Mouse (Mus musculus) kidney, adult 2 months (tissue): ENCODE measurements around the gene Gm37240. TPM values are rescaled to one million over a fixed set of nuclear protein-coding genes. Genes with fewer than 3 reads are reported as not detected.

ENCODE experiments used
- DNase-seq: peaks from one replicate; pipeline ENCODE4 v3.0.0; 2021
- H3K27ac ChIP-seq: fragments of 200-500 bp; 2 replicates; pipeline ENCODE4 v1.5.1; 2012; ENCODE audit warnings: low read depth, low read length, control low read depth, inconsistent platforms; ENCODE audit not compliant: insufficient read depth
- H3K27me3 ChIP-seq: fragments of 200-500 bp; replicated peaks from 2 replicates; pipeline ENCODE4 v1.6.1; 2012; ENCODE audit warnings: mild to moderate bottlenecking, moderate library complexity, low read length, inconsistent platforms; ENCODE audit not compliant: control insufficient read depth, insufficient read depth
- H3K36me3 ChIP-seq: fragments of 200-500 bp; 2 replicates; pipeline ENCODE4 v1.6.1; 2012; ENCODE audit warnings: mild to moderate bottlenecking, moderate library complexity, low read length, inconsistent platforms; ENCODE audit not compliant: control insufficient read depth, insufficient read depth
- H3K4me1 ChIP-seq: fragments of 200-500 bp; 2 replicates; pipeline ENCODE4 v1.6.1; 2011; ENCODE audit warnings: low read length; ENCODE audit not compliant: control insufficient read depth, insufficient read depth
- H3K4me3 ChIP-seq: fragments of 200-500 bp; 2 replicates; pipeline ENCODE4 v1.5.1; 2011; ENCODE audit warnings: mild to moderate bottlenecking, low read depth, low read length, control low read depth; ENCODE audit not compliant: insufficient read depth
- CTCF ChIP-seq: fragments of 200-500 bp; conservative IDR thresholded peaks from 2 replicates; pipeline ENCODE4 v1.5.1; 2011; ENCODE audit warnings: low read depth, mild to moderate bottlenecking, control low read depth, low read length, moderate library complexity, mixed read lengths; ENCODE audit not compliant: insufficient read depth, insufficient read length
- POLR2A ChIP-seq: fragments of 200-500 bp; IDR thresholded peaks from one replicate; pipeline ENCODE4 v1.6.1; 2011; ENCODE audit warnings: low read depth, low read length, control low read depth
- whole genome bisulfite sequencing: fragments of 180-500 bp; shearing (Covaris S2); methylation state at CpG from one replicate; pipeline ENCODE4 v1.1.7; 2018; 5-methylcytosine and 5-hydroxymethylcytosine counted together
- polyA plus RNA-seq: library from polyadenylated mRNA; depleted of rRNA; stranded (reverse); fragments of >200 nt; gene quantifications from 2 replicates; pipeline ENCODE4 v1.2.3, GENCODE M21; 2012

Gm37240 gene
- polyA plus RNA-seq, 1 experiment = 5.5 TPM

GRCm38 (mm10) chr3:84946381-84946780 lies 940.9 kb downstream of the Gm37240 start:
- TF ChIP-seq POLR2A (no peak), CTCF (no peak)

GRCm38 (mm10) chr3:84944933-84945332 lies 942.4 kb downstream of the Gm37240 start:
- Histone ChIP-seq H3K4me3 (no peak overlapping the region), H3K36me3 (no peaks in the 10 kb centered on the region), H3K4me1 (no peaks in the 10 kb centered on the region), H3K27ac (no peak overlapping the region), H3K27me3 (no peaks in the 10 kb centered on the region)
- 93% methylated on average over 3 of the region's 3 CpGs for WGBS
- TF ChIP-seq CTCF (no peak), POLR2A (no peak)
- DNase-seq = no peak

More at GRCm38 (mm10) chr3:84946381-84946780, 940.9 kb downstream of the Gm37240 start:
- no peak overlapping the region for H3K4me3 ChIP-seq
- 92% methylated on average over 1 of the region's 1 CpGs for WGBS
- no peak overlapping the region for H3K27ac ChIP-seq
- H3K36me3 ChIP-seq = no peaks in the 10 kb centered on the region
- H3K4me1 ChIP-seq = no peaks in the 10 kb centered on the region
- H3K27me3 ChIP-seq = no peaks in the 10 kb centered on the region
- no peak for DNase-seq

- DNase-seq = no peak
- no peak overlapping the region for H3K27ac ChIP-seq
- no peak overlapping the region for H3K4me3 ChIP-seq
- no peaks in the 10 kb centered on the region for H3K4me1 ChIP-seq
- no peaks in the 10 kb centered on the region for H3K27me3 ChIP-seq
- no peak for TF ChIP-seq POLR2A
- no peak for TF ChIP-seq CTCF
- WGBS = 66% methylated on average over 12 of the region's 12 CpGs
- H3K36me3 ChIP-seq = no peaks in the 10 kb centered on the region
Observed at GRCm38 (mm10) chr3:84937360-84938355, 949.7 kb downstream of the Gm37240 start.

GRCm38 (mm10) chr3:84936956-84937355 lies 950.4 kb downstream of the Gm37240 start:
- TF ChIP-seq CTCF = no peak
- no peak for TF ChIP-seq POLR2A

GRCm38 (mm10) chr3:84936252-84936651 lies 951.1 kb downstream of the Gm37240 start:
- no peak overlapping the region for H3K4me3 ChIP-seq
- no peak for TF ChIP-seq CTCF
- TF ChIP-seq POLR2A = no peak
- no peak for DNase-seq
- no peaks in the 10 kb centered on the region for H3K27me3 ChIP-seq
- WGBS = 47% methylated on average over 2 of the region's 2 CpGs
- no peak overlapping the region for H3K27ac ChIP-seq
- no peaks in the 10 kb centered on the region for H3K4me1 ChIP-seq
- no peaks in the 10 kb centered on the region for H3K36me3 ChIP-seq

More at GRCm38 (mm10) chr3:84936956-84937355, 950.4 kb downstream of the Gm37240 start:
- H3K27me3 ChIP-seq = no peaks in the 10 kb centered on the region
- H3K27ac ChIP-seq = no peak overlapping the region
- no peaks in the 10 kb centered on the region for H3K4me1 ChIP-seq
- 91% methylated on average over 5 of the region's 5 CpGs for WGBS
- H3K4me3 ChIP-seq = no peak overlapping the region
- no peak for DNase-seq
- no peaks in the 10 kb centered on the region for H3K36me3 ChIP-seq

GRCm38 (mm10) chr3:84935729-84936128 lies 951.6 kb downstream of the Gm37240 start:
- Histone ChIP-seq H3K4me1 (no peaks in the 10 kb centered on the region), H3K27ac (no peak overlapping the region), H3K36me3 (no peaks in the 10 kb centered on the region), H3K4me3 (no peak overlapping the region), H3K27me3 (no peaks in the 10 kb centered on the region)
- WGBS = 44% methylated on average over 1 of the region's 1 CpGs
- no peak for DNase-seq
- TF ChIP-seq CTCF (no peak), POLR2A (no peak)

GRCm38 (mm10) chr3:84930683-84931082 lies 956.6 kb downstream of the Gm37240 start:
- no peak overlapping the region for H3K4me3 ChIP-seq
- no peak overlapping the region for H3K27ac ChIP-seq
- H3K4me1 ChIP-seq = peaks cover 4% of the 10 kb centered on the region; the same call in 1 of the 2 replicates
- no peaks in the 10 kb centered on the region for H3K36me3 ChIP-seq
- TF ChIP-seq POLR2A (no peak), CTCF (no peak)
- no peak for DNase-seq
- no peaks in the 10 kb centered on the region for H3K27me3 ChIP-seq
- 94% methylated on average over 3 of the region's 3 CpGs for WGBS
